Mouse (Mus musculus) megakaryocyte progenitor cell, adult 5-6 weeks (primary cell): ENCODE measurements around the gene Mllt6. TPM values are rescaled to one million over a fixed set of nuclear protein-coding genes. Genes with fewer than 3 reads are reported as not detected.
"Not testable (repeated sequence)": the region's sequence is repeated elsewhere in the genome, so short reads cannot be mapped to it uniquely, and the experiment has no call there.

Experiments used
- ATAC-seq: replicated peaks from 2 replicates; pipeline ENCODE4 v1.8.0; 2016; ENCODE audit warnings: mild to moderate bottlenecking, moderate TSS enrichment, inconsistent platforms; ENCODE audit not compliant: poor library complexity
- total RNA-seq, 2 experiments: library from RNA; stranded (forward) in 1 of 2; stranded (reverse) in 1 of 2; fragments of 157-497, 149-512 nt in 1 of 2; fragments of 200-1000 nt in 1 of 2; gene quantifications; 2 replicates each; pipeline versions ENCODE4 v1.2.3 to v1.2.4; 2015 to 2017

Gene Mllt6
- total RNA-seq, 2 experiments from 2014 or later: 4.5 to 5.8 TPM

- ATAC-seq: no peak
These were observed 50.7 kb downstream of the Mllt6 start for GRCm38 (mm10) chr11:97713896-97714295.

- ATAC-seq: no peak
These were observed 51.1 kb downstream of the Mllt6 start for GRCm38 (mm10) chr11:97714356-97714755.

DNA sequence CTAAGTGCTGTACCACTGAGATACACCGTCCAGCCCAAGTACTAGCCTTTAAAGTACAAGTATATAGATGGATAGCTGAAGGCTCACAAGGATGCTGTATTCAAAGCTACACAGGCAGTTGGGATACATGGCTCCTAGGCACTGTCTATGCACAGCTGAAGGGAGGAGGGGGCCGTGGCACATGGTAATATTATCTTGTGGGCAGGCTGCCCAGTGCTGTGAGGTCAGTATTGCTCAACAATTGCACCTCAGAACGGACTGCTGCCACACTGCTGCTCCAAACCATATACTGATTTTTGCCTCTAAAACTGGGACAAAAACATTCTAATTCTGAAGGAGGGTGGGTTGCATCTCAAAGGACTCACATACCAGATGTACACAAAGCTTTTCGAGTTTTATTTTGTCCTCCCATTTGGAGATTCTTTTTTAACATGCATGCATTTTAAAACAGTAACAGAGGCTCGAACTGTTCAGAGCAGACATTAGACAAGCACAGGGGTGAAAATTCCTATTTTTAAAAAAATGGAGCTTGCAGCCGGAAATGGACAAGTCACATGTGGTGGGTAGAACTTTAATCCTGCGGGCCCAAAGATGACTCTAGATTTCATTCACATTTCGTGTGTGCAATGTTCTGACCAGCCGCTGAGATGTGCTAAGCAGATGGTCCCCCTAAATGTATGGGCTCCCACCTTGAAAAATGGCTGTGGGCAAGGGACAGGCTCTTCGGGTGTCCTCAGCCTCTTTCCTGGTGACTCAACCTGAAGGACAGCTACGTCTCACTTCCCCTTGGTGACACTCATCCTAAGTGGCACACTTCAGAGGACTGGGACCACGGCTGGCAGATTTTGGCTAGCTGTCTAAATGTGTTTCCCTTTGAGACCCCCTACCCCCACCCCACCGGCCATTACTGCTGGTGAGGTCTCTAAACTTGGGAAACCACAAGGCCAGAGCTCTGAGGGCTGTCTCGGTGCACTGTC is 51.9 kb downstream of the Mllt6 start:
- peak; percentile 28; the same call in 1 of the 2 replicates for ATAC-seq

- ATAC-seq: no peak
These were observed 52.8 kb downstream of the Mllt6 start for GRCm38 (mm10) chr11:97716021-97716420.

GRCm38 (mm10) chr11:97717369-97718280 is 54.4 kb downstream of the Mllt6 start:
- no peak for ATAC-seq

- peak; percentile 73 for ATAC-seq
These were observed 55.2 kb downstream of the Mllt6 start for GRCm38 (mm10) chr11:97718281-97718860.

DNA sequence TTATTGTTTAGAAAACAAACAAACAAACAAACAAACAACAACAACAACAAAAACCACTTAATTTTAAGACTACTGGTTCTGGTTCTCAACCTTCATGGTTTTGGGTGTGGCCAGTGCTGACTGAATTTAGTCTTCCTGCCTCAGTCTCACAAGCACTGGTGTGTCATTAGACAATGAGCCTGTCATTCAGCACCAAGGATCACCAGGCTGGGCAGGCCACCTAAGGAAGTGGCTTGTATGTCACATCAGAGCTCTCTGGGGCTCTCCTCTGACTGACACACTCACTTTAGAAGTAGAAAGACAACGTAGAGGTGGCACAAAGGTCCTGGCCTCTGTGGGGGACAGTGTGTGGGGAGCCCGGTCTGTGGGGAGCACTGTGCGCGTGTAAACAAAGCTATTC is 55.8 kb downstream of the Mllt6 start:
- ATAC-seq: no peak

DNA sequence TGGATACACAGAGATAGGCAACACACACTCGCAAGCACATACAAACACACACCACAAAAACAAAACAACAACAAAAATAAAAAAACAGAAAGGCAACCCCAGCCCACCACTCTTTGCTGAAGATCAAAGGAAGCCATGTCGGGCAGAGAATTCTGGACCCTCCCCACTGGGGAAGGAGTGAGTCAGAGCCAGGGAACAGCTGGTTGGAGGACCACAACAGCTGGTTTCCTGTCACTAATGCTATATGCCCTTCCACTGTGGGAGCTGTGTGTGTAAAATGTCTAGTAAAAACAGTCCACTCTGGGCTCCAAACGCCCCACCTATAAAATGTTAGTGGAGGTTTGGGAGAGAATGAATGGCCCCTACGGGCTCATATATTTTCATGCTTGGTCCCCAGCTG is 58.1 kb downstream of the Mllt6 start:
- no peak for ATAC-seq

- peak; percentile 25; the same call in 1 of the 2 replicates for ATAC-seq
These were observed 60.5 kb downstream of the Mllt6 start for GRCm38 (mm10) chr11:97723709-97724108.

- peak; percentile 95 for ATAC-seq
These were observed 65.1 kb downstream of the Mllt6 start for GRCm38 (mm10) chr11:97728311-97728710.

DNA sequence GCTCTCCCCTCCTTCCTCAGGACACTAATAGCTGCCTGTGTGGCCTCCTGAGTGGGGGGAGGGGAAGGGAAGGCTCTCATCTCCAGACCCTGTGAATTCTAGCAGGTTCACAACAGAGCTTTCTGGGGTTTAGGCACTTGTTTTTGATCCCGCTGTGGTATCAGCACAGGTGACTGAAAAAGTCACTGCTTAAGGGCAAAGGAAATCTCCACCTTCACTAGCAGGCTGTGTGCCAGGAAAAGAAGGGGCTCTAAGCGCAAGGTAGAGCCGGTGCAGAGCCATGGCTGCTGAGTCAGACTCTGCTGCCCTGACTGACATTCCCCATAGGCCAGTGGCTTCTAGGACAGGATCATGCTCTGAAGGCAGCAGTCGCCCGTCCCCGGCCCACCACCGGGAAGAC is 65.5 kb downstream of the Mllt6 start:
- no peak for ATAC-seq

DNA sequence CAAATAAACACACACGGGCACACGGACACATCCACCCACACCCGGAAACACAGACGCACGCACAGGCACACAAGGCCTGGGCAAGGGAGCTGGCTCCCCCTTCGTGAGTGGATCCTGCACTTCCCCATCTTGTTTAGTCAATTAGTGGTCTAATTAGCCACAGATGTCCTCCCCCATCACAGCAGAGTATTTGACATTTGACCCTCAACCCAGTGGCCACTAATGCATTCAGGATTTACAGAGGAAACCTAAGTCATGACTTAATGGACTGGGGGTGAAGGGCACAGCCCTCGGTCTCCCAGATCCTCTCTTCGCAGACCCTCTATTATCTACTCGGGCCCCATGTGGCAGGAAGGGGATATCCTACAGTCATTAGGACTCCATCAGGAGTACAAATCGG is 70.5 kb downstream of the Mllt6 start:
- ATAC-seq: no peak

DNA sequence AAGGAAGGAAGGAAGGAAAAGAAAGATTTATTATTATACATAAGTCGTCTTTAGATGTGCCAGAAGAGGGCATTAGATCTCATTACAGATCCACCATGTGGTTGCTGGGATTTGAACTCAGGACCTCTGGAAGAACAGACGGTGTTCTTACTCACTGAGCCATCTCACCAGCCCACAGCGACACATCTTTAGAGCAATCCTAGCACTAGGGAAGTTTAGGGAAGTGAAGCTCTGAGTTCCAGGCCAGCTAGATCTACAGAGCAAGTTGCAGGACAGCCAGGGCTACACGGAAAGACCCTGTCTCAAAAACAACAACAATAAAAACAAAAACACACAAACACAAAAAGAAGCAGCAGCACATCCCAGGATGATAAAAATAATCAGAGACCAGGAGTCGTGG is 71.6 kb downstream of the Mllt6 start:
- ATAC-seq: not testable (repeated sequence)

Other genes with a start within 250 kb of the Mllt6 start
- 6.3 and 8.0 TPM in 2 replicates for gene Arhgap23, start 247.9 kb upstream of the Mllt6 start, total RNA-seq (2015)
- gene Arhgap23, start 247.9 kb upstream of the Mllt6 start, total RNA-seq (2017): 5.6 and 6.1 TPM in 2 replicates
- gene 4933428G20Rik, start 163.1 kb upstream of the Mllt6 start, total RNA-seq (2015): not detected in 2 replicates
- gene 4933428G20Rik, start 163.1 kb upstream of the Mllt6 start, total RNA-seq (2017): not detected in 2 replicates
- gene Srcin1, start 87.2 kb upstream of the Mllt6 start, total RNA-seq (2015): 0.02 TPM in 1 of 2 replicates, not detected in the other
- gene Srcin1, start 87.2 kb upstream of the Mllt6 start, total RNA-seq (2017): not detected in 2 replicates
- 3.4 and 4.0 TPM in 2 replicates for gene Epop, start 33.7 kb upstream of the Mllt6 start, total RNA-seq (2015)
- 0.62 and 0.91 TPM in 2 replicates for gene Epop, start 33.7 kb upstream of the Mllt6 start, total RNA-seq (2017)
- 17.4 and 24.9 TPM in 2 replicates for gene Cisd3, start 22.4 kb downstream of the Mllt6 start, total RNA-seq (2015)
- 3.5 and 5.4 TPM in 2 replicates for gene Cisd3, start 22.4 kb downstream of the Mllt6 start, total RNA-seq (2017)
- 3.9 and 4.6 TPM in 2 replicates for gene Pcgf2, start 37.1 kb downstream of the Mllt6 start, total RNA-seq (2015)
- 1.2 and 1.5 TPM in 2 replicates for gene Pcgf2, start 37.1 kb downstream of the Mllt6 start, total RNA-seq (2017)
- gene Psmb3, start 40.0 kb downstream of the Mllt6 start, total RNA-seq (2015): 114 and 126 TPM in 2 replicates
- gene Psmb3, start 40.0 kb downstream of the Mllt6 start, total RNA-seq (2017): 158 and 185 TPM in 2 replicates
- gene Pip4k2b, start 81.3 kb downstream of the Mllt6 start, total RNA-seq (2015): 16.9 and 17.6 TPM in 2 replicates
- gene Pip4k2b, start 81.3 kb downstream of the Mllt6 start, total RNA-seq (2017): 17.2 and 28.6 TPM in 2 replicates
- gene Cwc25, start 103.1 kb downstream of the Mllt6 start, total RNA-seq (2015): 8.8 and 9.3 TPM in 2 replicates
- gene Cwc25, start 103.1 kb downstream of the Mllt6 start, total RNA-seq (2017): 16.7 and 19.2 TPM in 2 replicates
- 0.64 TPM in 1 of 2 replicates, not detected in the other for gene 1700001P01Rik, start 112.5 kb downstream of the Mllt6 start, total RNA-seq (2015)
- 0.30 TPM in 1 of 2 replicates, not detected in the other for gene 1700001P01Rik, start 112.5 kb downstream of the Mllt6 start, total RNA-seq (2017)
- 1,765 and 1,897 TPM in 2 replicates for gene Rpl23, start 119.0 kb downstream of the Mllt6 start, total RNA-seq (2015)
- 1,416 and 1,747 TPM in 2 replicates for gene Rpl23, start 119.0 kb downstream of the Mllt6 start, total RNA-seq (2017)
- 40.1 and 47.2 TPM in 2 replicates for gene Lasp1, start 135.6 kb downstream of the Mllt6 start, total RNA-seq (2015)
- 139 and 201 TPM in 2 replicates for gene Lasp1, start 135.6 kb downstream of the Mllt6 start, total RNA-seq (2017)
- gene B230217C12Rik, start 177.4 kb downstream of the Mllt6 start, total RNA-seq (2015): 2.1 and 3.8 TPM in 2 replicates
- gene B230217C12Rik, start 177.4 kb downstream of the Mllt6 start, total RNA-seq (2017): 0.17 TPM in 2 replicates
- not detected in 2 replicates for gene Fbxo47, start 220.7 kb downstream of the Mllt6 start, total RNA-seq (2015)
- 0.12 and 1.6 TPM in 2 replicates for gene Fbxo47, start 220.7 kb downstream of the Mllt6 start, total RNA-seq (2017)